Mouse (Mus musculus) midbrain, embryonic 15.5 days (tissue): ENCODE results near the gene Trim25. TPM values are rescaled to one million over a fixed set of nuclear protein-coding genes. Genes with fewer than 3 reads are reported as not detected.

ENCODE experiments used
- ATAC-seq: fragments of 200-750 bp; cut with Nextera tagmentation; replicated peaks from 2 replicates; pipeline ENCODE4 v1.8.0; 2017; ENCODE audit warnings: moderate TSS enrichment
- H3K27ac ChIP-seq: fragments of 300-500 bp; sonication (generic); 2 replicates; pipeline ENCODE4 v1.5.1; 2015; ENCODE audit warnings: mild to moderate bottlenecking, inconsistent platforms
- H3K27me3 ChIP-seq: fragments of 300-500 bp; sonication (generic); replicated peaks from 2 replicates; pipeline ENCODE4 v1.6.1; 2015; ENCODE audit warnings: inconsistent platforms
- H3K36me3 ChIP-seq: fragments of 300-500 bp; sonication (generic); replicated peaks from 2 replicates; pipeline ENCODE4 v1.6.1; 2015; ENCODE audit warnings: inconsistent platforms
- H3K4me1 ChIP-seq: fragments of 300-500 bp; sonication (generic); 2 replicates; pipeline ENCODE4 v1.6.1; 2015; ENCODE audit warnings: inconsistent platforms
- H3K4me2 ChIP-seq: fragments of 300-500 bp; sonication (generic); 2 replicates; pipeline ENCODE4 v1.6.1; 2015; ENCODE audit warnings: inconsistent platforms, mild to moderate bottlenecking, moderate library complexity
- H3K4me3 ChIP-seq: fragments of 300-500 bp; sonication (generic); 2 replicates; pipeline ENCODE4 v1.5.1; 2015; ENCODE audit warnings: mild to moderate bottlenecking, inconsistent platforms
- H3K9ac ChIP-seq: fragments of 300-500 bp; sonication (generic); 2 replicates; pipeline ENCODE4 v1.6.1; 2015; ENCODE audit warnings: mild to moderate bottlenecking, inconsistent platforms
- H3K9me3 ChIP-seq: fragments of 300-500 bp; sonication (generic); 2 replicates; pipeline ENCODE4 v1.6.1; 2016; ENCODE audit warnings: inconsistent platforms
- WGBS: fragments of 180-500 bp; shearing (Covaris S2); methylation state at CpG from one replicate; pipeline ENCODE4 v1.1.7; 2015; ENCODE audit warnings: mixed read lengths; 5-methylcytosine and 5-hydroxymethylcytosine counted together
- polyA plus RNA-seq: library from polyadenylated mRNA; unstranded; fragments of >200 nt; fragmentation: Nextera tagmentation; extraction: Ambion mirVana; gene quantifications from 2 replicates; pipeline ENCODE4 v1.2.1, GENCODE M21; 2015

Trim25 gene
- polyA plus RNA-seq, 1 experiment from 2014 or later = 4.7 TPM

- H3K36me3 ChIP-seq = no peaks in the 10 kb centered on the region
- H3K9ac ChIP-seq = peak overlapping the region; percentile 64
- H3K27me3 ChIP-seq = no peaks in the 10 kb centered on the region
- H3K4me1 ChIP-seq = peaks cover 17% of the 10 kb centered on the region
- 1% methylated on average over 45 of the region's 62 CpGs for WGBS
- H3K27ac ChIP-seq = peak overlapping the region; percentile 95
- peak overlapping the region; percentile 62 for H3K4me2 ChIP-seq
- peak; percentile 91 for ATAC-seq
- H3K4me3 ChIP-seq = peak overlapping the region; percentile 67
- no peaks in the 10 kb centered on the region for H3K9me3 ChIP-seq
Observed at GRCm38 (mm10) chr11:88973776-88974701, 25.1 kb upstream of the Trim25 start.

- no peaks in the 10 kb centered on the region for H3K27me3 ChIP-seq
- H3K27ac ChIP-seq = no peak overlapping the region
- H3K9ac ChIP-seq = no peak overlapping the region
- H3K4me3 ChIP-seq = no peak overlapping the region
- WGBS = 92% methylated on average over 2 of the region's 2 CpGs
- H3K4me1 ChIP-seq = peaks cover 17% of the 10 kb centered on the region
- ATAC-seq = no peak
- no peaks in the 10 kb centered on the region for H3K9me3 ChIP-seq
- H3K36me3 ChIP-seq = peaks cover 1% of the 10 kb centered on the region; the same call in 1 of the 2 replicates
- H3K4me2 ChIP-seq = no peak overlapping the region
Observed at GRCm38 (mm10) chr11:88976320-88976719, 22.9 kb upstream of the Trim25 start.

- Histone ChIP-seq H3K27me3 (no peaks in the 10 kb centered on the region), H3K27ac (no peak overlapping the region), H3K4me2 (no peak overlapping the region), H3K4me1 (peaks cover 17% of the 10 kb centered on the region), H3K36me3 (peaks cover 6% of the 10 kb centered on the region; the same call in 1 of the 2 replicates), H3K9ac (no peak overlapping the region), H3K9me3 (no peaks in the 10 kb centered on the region), H3K4me3 (no peak overlapping the region)
- ATAC-seq = no peak
- 94% methylated on average over 5 of the region's 5 CpGs for WGBS
Observed at GRCm38 (mm10) chr11:88977188-88977587, 22.0 kb upstream of the Trim25 start.

- peaks cover 15% of the 10 kb centered on the region for H3K36me3 ChIP-seq
Observed at GRCm38 (mm10) chr11:88981337-88981736, 17.8 kb upstream of the Trim25 start.

GRCm38 (mm10) chr11:88986616-88987015, 12.6 kb upstream of the Trim25 start:
- Histone ChIP-seq H3K9ac (no peak overlapping the region), H3K36me3 (peaks cover 14% of the 10 kb centered on the region), H3K27me3 (no peaks in the 10 kb centered on the region), H3K4me1 (no peaks in the 10 kb centered on the region), H3K9me3 (no peaks in the 10 kb centered on the region), H3K27ac (no peak overlapping the region), H3K4me2 (no peak overlapping the region), H3K4me3 (no peak overlapping the region)
- no peak for ATAC-seq
- WGBS = 84% methylated on average over 10 of the region's 10 CpGs

More at GRCm38 (mm10) chr11:88981337-88981736, 17.8 kb upstream of the Trim25 start:
- Histone ChIP-seq H3K27ac (no peak overlapping the region), H3K4me1 (peaks cover under 1% of the 10 kb centered on the region; the same call in 1 of the 2 replicates), H3K4me2 (no peak overlapping the region), H3K9me3 (no peaks in the 10 kb centered on the region), H3K9ac (no peak overlapping the region), H3K27me3 (no peaks in the 10 kb centered on the region), H3K4me3 (no peak overlapping the region)
- ATAC-seq = no peak
- 92% methylated on average over 8 of the region's 8 CpGs for WGBS

GRCm38 (mm10) chr11:88988956-88989355, 10.2 kb upstream of the Trim25 start:
- H3K9ac ChIP-seq = no peak overlapping the region
- H3K4me1 ChIP-seq = no peaks in the 10 kb centered on the region
- H3K27me3 ChIP-seq = no peaks in the 10 kb centered on the region
- H3K36me3 ChIP-seq = peaks cover 8% of the 10 kb centered on the region; the same call in 1 of the 2 replicates
- ATAC-seq = no peak
- no peak overlapping the region for H3K4me2 ChIP-seq
- H3K27ac ChIP-seq = no peak overlapping the region
- no peaks in the 10 kb centered on the region for H3K9me3 ChIP-seq
- 82% methylated on average over 5 of the region's 5 CpGs for whole genome bisulfite sequencing
- H3K4me3 ChIP-seq = no peak overlapping the region

GRCm38 (mm10) chr11:88989530-88989929, 9.6 kb upstream of the Trim25 start:
- Histone ChIP-seq H3K4me1 (no peaks in the 10 kb centered on the region), H3K27me3 (no peaks in the 10 kb centered on the region), H3K27ac (no peak overlapping the region), H3K4me3 (no peak overlapping the region), H3K9ac (no peak overlapping the region), H3K9me3 (no peaks in the 10 kb centered on the region), H3K4me2 (no peak overlapping the region), H3K36me3 (peaks cover 8% of the 10 kb centered on the region; the same call in 1 of the 2 replicates)
- ATAC-seq = no peak
- WGBS = 75% methylated on average over 5 of the region's 5 CpGs

- H3K36me3 ChIP-seq = no peaks in the 10 kb centered on the region; the same call in 1 of the 2 replicates
- no peak overlapping the region for H3K27ac ChIP-seq
- H3K4me3 ChIP-seq = no peak overlapping the region
- H3K9ac ChIP-seq = no peak overlapping the region
- no peak for ATAC-seq
- 45% methylated on average over 7 of the region's 7 CpGs for WGBS
- no peaks in the 10 kb centered on the region for H3K27me3 ChIP-seq
- H3K4me2 ChIP-seq = no peak overlapping the region
- no peaks in the 10 kb centered on the region for H3K4me1 ChIP-seq
- no peaks in the 10 kb centered on the region for H3K9me3 ChIP-seq
Observed at GRCm38 (mm10) chr11:88993186-88993585, 6.0 kb upstream of the Trim25 start.

GRCm38 (mm10) chr11:88993625-88994024, 5.6 kb upstream of the Trim25 start:
- H3K4me1 ChIP-seq = no peaks in the 10 kb centered on the region
- H3K9ac ChIP-seq = no peak overlapping the region
- H3K9me3 ChIP-seq = no peaks in the 10 kb centered on the region
- peaks cover under 1% of the 10 kb centered on the region; the same call in 1 of the 2 replicates for H3K27me3 ChIP-seq
- ATAC-seq = no peak
- WGBS = 20% methylated on average over 5 of the region's 5 CpGs
- H3K36me3 ChIP-seq = no peaks in the 10 kb centered on the region; the same call in 1 of the 2 replicates
- H3K4me2 ChIP-seq = no peak overlapping the region
- H3K4me3 ChIP-seq = no peak overlapping the region
- no peak overlapping the region for H3K27ac ChIP-seq

- Histone ChIP-seq H3K4me2 (no peak overlapping the region), H3K27me3 (peaks cover 9% of the 10 kb centered on the region), H3K4me3 (no peak overlapping the region), H3K9ac (no peak overlapping the region), H3K36me3 (no peaks in the 10 kb centered on the region), H3K9me3 (no peaks in the 10 kb centered on the region), H3K27ac (no peak overlapping the region), H3K4me1 (peaks cover 6% of the 10 kb centered on the region; the same call in 1 of the 2 replicates)
- WGBS = 89% methylated on average over 7 of the region's 7 CpGs
- ATAC-seq = no peak
Observed at GRCm38 (mm10) chr11:88994492-88994891, 4.7 kb upstream of the Trim25 start.

- Histone ChIP-seq H3K27me3 (peaks cover 18% of the 10 kb centered on the region), H3K36me3 (no peaks in the 10 kb centered on the region), H3K9ac (no peak overlapping the region), H3K27ac (no peak overlapping the region), H3K4me1 (peaks cover 7% of the 10 kb centered on the region; the same call in 1 of the 2 replicates), H3K4me3 (no peak overlapping the region), H3K9me3 (no peaks in the 10 kb centered on the region), H3K4me2 (no peak overlapping the region)
- 92% methylated on average over 2 of the region's 2 CpGs for WGBS
- no peak for ATAC-seq
Observed at GRCm38 (mm10) chr11:88995616-88996015, 3.6 kb upstream of the Trim25 start.

GRCm38 (mm10) chr11:88996427-88996826, 2.7 kb upstream of the Trim25 start:
- no peak overlapping the region for H3K4me3 ChIP-seq
- peaks cover 7% of the 10 kb centered on the region; the same call in 1 of the 2 replicates for H3K4me1 ChIP-seq
- no peak overlapping the region for H3K27ac ChIP-seq
- H3K36me3 ChIP-seq = no peaks in the 10 kb centered on the region
- 76% methylated on average over 7 of the region's 7 CpGs for WGBS
- H3K9ac ChIP-seq = no peak overlapping the region
- no peak for ATAC-seq
- no peaks in the 10 kb centered on the region for H3K9me3 ChIP-seq
- H3K27me3 ChIP-seq = peaks cover 18% of the 10 kb centered on the region
- H3K4me2 ChIP-seq = no peak overlapping the region
